Mouse (Mus musculus) layer of hippocampus, postnatal 25 days (tissue): ENCODE data around the gene Gse1. TPM values are rescaled to one million over a fixed set of nuclear protein-coding genes. Genes with fewer than 3 reads are reported as not detected.

Experiments used
- DNase-seq, 2 experiments: peaks; one replicate each; pipeline ENCODE4 v3.0.0; 2022; ENCODE audit warnings: mixed read lengths in 2 of 2, low spot score in 1 of 2; ENCODE audit errors: extremely low spot score in 1 of 2
- total RNA-seq, 2 experiments: library from RNA; stranded (reverse); gene quantifications; 2 replicates each; pipeline ENCODE4 v1.2.3; 2021

The Gse1 gene
- total RNA-seq, 2 experiments from 2014 or later, result 121 to 145 TPM

DNA sequence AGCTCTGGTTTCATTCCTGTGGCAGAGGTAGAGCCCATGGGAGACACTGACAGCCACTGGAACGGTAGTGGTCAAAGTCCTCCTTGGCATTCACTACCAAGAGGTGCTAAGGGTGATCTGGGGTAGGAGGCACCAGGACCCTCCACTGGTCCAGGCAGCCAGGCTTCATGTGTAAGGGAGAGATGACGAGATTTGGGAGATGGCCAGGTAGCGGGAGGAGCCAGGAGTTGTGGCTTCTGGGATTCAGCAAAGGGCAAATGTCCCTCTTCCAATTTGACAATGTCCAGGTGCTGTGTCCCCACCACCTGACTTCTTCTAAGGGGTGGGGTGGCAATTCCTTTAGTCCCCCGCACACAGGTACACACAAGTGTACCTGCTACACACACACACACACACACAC lies 184.1 kb downstream of the Gse1 start:
- DNase-seq, result no peak

DNA sequence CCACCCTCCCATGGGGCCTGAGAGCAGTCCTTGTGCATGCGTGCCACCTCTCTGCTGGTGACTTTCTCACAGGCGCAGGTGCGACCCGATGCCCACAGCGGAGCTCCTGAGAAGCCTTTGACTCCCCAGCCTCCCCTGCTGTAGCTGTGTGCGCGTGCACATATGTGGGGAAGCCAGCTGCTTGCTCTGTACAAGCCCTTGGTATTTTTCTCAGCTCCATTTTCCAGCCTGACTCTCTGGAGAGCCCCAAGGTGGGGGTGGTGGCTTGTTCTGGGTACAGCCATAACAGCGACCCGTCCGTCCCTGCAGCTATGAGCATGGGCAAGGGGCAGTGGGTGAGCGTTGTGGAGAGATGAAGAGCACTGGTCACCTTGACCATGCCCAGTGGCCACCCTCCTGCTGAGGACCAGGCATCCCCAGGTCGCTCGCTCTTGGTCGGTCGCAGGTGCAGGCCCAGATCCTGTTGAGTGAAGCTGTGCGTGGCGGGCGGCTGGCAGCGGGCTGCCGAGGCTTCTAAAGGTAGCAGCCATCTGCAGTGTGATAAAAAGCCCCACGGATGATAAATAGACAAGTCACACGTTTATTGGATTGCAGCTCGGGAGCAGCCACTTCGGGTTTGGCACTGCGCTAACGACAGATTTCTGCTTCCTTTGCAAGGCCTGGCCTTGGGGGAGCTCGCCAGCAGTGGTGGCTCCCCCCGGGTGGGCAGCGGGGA lies 184.8 kb downstream of the Gse1 start:
- DNase-seq, result no peak

- DNase-seq, result no peak
These were observed 185.4 kb downstream of the Gse1 start for GRCm38 (mm10) chr8:120413626-120413988.

DNA sequence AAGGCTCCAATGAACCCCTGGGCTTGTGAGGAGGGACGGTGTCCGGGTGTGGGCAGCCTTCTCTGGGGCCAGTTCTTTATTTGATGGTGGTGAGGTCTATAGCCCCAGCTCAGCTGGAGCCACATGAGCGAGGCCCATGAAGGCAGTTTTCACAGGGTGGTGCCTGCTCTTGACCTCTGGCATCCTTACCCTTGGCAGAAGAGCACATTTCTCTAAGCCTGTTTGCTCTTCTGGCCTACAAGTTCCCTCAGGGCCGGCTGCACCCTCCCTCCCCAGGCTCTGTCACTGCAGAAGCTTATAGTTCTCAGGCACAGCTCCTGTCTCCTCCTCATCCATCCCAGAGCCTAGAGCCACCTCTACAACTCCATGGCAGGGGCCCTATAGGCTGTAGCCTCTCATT lies 186.0 kb downstream of the Gse1 start:
- no peak for DNase-seq

- no peak for DNase-seq
These were observed 187.2 kb downstream of the Gse1 start for GRCm38 (mm10) chr8:120415474-120415873.

DNA sequence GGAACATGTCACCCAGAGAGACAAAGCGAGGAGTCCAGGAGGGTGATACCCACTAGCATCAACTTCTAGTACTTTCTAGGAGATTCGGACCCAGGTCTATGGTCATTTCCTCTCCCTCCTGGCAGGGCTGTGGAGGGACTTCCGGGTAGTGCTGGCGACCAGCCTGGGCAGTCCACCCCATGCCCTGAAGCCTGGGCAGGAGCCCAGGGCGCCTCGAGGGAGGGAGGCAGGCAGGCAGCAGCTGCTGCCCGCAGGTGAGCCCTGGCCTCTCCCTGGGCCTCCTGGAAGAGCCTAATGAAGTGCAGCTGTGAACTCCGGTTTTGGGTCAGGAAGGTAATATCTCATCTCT lies 187.9 kb downstream of the Gse1 start:
- no peak for DNase-seq

DNA sequence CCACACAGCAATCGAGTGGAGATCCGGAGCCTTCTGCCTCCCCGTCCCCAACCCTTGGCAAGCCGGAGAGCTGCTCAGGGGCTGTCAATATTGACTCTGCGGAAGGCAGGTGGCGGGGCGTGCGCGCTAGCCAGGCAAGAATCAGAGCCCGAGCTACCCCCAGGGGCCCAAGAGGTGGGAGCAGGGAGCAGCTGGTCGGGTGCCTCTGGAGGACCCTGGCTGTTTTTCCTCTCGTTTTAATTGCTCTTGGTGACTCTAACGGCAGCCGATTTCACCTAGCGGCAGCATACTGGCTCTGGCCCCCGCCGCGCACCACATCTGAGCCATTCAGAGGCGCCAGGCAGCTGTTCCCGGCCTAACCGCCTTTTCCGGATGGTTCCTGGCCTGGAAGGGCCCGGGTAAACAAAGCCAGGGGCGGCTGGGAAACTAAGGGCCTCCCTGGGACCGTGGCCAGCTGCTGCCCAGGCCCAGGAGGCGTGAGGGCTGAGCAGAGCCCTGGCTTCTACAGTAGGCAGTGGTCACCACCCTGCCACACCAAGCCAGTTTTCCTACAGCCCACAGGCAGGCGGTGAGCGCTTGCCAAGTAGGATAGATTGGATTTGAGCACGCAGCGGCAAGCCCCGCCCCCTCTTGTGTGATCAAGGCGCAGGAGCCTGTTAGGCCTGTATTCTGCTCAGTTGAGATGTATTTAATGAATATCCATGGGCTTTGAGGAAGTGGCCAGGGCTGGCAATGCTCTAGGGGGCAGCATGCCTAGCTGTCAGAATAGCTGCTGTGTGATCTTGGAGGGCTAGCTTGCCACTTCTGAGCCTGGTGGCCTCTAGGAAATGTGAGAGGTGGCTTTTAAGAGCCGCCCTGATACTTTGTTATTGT lies 188.5 kb downstream of the Gse1 start:
- DNase-seq, result peak in 1 of 2 experiments; percentile 53

GRCm38 (mm10) chr8:120418188-120418587 lies 189.9 kb downstream of the Gse1 start:
- no peak for DNase-seq

DNA sequence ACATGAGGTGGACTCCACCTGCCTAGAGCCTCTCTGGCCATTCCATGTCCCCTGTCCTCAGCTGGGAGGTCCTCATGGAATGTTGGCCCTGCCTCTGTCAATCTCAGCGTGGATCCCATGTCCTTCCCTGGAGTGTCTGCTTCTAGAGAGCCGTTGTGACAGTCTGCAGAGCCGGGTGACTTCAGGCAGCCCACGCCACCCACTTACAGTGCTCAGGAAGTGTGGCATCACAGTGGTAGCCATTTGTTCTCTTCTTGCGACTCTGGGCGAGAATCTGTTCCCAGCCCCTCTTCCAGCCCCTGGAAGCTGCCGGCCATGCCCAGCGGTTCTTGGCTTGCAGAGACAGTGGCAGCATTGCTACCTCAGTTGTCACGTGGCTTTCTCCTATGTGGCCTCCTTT lies 191.4 kb downstream of the Gse1 start:
- no peak for DNase-seq

GRCm38 (mm10) chr8:120420226-120420625 lies 192.0 kb downstream of the Gse1 start:
- DNase-seq, result no peak

DNA sequence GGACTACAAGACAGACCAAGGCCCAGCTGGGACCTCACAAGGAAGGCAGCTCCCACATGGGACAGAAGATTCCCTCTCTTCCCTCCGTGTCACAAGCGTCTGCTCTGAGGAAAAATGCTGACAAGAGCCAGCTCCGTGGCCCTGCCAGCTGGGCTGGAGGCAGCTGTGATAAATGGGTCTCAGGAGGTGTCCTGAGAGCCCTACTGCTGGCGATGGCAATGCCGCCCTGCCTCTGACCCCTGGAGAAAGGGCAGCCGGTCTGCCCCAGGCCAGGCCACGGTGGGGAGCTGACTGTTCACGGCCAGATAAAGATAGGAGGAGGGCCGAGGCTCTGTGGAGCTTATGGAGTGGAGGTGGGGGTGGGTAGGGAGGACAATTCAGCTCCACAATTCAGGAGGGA lies 193.4 kb downstream of the Gse1 start:
- DNase-seq, result no peak

DNA sequence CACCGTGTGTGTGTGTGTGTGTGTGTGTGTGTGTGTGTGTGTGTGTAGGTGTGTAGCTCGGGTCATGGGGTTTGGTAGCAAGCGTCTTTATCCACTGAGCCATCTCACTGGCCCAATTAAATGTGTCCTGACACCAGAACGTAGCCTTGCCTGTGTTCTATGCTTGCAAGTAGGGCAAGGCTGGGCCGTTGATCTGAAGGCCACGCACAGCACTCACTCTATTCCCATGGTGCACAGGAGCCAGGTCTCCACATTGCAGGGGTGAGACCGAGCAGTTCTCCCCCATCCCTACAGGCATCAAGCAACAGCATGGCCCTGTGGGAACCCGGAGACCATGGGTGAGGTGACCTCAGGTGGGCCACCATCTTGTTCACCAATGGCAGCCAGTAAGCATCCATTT lies 194.0 kb downstream of the Gse1 start:
- DNase-seq, result no peak

- DNase-seq, result no peak
These were observed 195.3 kb downstream of the Gse1 start for GRCm38 (mm10) chr8:120423576-120423975.

GRCm38 (mm10) chr8:120424829-120425198 lies 196.6 kb downstream of the Gse1 start:
- no peak for DNase-seq

- no peak for DNase-seq
These were observed 197.1 kb downstream of the Gse1 start for GRCm38 (mm10) chr8:120425199-120425941.

GRCm38 (mm10) chr8:120426105-120426504 lies 197.8 kb downstream of the Gse1 start:
- DNase-seq, result no peak

DNA sequence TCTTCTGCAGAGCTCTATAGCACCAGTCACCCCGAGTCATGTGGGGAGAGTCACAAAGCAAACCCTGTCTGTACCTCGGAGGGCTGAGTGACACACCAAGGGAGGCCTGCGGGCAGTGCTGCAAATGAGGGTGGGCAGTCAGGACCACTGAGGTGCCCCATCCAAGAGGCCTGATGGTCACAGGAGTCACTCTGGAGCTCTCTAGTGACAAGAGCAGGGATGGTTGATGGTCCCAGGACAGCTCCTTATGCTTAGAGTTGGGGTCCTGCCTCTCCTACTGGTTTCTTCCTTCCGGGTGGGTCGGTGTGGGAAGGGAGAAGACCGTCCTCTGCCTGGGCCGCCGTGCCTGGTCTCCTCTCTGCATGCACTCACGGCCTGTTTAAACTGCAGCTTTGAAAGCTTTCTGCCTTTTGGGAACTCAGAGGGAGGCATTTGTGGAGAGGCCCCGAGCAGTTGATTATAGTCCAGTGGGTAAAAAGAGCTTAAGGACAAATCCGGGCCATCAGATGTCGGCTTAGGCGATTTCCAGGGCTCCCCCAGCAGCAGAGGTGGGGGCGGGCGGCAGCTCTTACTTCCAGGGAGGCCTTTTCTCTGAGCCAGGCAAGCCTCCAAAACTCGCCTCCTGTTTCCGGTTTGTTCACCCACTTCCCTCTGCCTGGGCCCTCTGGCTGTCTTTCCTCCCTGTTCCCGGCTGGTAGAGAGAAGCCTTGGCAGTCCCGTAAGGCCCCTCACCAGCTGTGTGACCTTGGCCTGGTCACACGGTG lies 198.5 kb downstream of the Gse1 start:
- peak; percentile 70 for DNase-seq

DNA sequence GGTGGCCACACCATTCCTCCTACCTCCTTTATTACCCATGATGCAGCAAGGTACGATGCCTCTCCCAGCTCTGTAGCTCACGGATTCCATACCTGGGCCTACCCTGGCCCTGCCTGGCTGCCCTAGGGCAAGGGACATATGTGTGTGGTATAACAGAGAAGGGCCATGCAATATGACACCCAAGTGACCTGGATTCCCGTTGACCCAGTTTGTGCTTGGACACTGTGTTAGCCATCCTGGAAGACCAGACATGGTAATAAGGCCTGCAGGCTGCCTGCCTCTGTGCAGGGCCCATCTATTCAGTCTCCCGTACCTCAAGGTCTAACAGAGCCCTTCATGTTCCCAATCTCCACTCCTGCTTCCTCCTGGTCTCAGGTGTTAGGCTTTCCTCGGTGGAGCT lies 200.2 kb downstream of the Gse1 start:
- DNase-seq, result no peak

DNA sequence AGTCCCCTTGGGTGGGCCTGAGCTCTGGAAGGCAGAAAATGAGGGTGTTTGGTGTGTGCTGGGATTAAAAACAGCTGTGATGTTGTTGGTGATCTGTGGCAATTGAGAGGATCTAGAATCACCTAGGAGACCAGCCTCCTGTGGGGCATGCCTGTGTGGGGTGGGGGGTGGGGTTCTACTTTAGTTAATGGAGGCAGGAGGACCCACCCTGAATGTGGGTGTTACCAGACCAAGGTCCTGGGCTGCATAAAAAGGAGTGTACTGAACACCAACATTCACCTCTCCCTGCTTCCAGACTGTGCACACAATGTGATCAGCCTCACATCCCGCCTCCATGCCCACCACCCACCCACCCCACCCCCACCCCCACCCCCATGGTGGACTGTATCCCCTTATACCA lies 200.9 kb downstream of the Gse1 start:
- no peak for DNase-seq

DNA sequence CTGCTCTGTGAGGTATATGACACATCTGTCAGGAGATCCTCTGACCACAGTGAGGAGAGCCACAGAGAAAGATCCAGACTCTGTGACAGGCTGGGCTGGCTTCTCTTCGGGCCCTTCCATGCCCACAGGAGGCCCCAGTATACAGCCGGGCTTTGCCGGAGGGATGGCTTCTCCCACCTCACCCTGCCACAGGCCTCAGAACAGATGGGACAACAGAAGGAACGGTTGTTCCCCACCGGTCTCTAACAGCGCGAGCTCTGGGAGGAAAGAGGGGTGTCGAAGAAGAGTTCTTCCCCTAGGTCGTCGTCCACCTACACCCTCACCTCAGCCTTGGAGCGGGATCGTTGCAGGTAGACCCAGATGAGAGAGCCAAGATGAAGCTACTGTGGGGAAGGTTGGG lies 202.8 kb downstream of the Gse1 start:
- DNase-seq, result no peak

DNA sequence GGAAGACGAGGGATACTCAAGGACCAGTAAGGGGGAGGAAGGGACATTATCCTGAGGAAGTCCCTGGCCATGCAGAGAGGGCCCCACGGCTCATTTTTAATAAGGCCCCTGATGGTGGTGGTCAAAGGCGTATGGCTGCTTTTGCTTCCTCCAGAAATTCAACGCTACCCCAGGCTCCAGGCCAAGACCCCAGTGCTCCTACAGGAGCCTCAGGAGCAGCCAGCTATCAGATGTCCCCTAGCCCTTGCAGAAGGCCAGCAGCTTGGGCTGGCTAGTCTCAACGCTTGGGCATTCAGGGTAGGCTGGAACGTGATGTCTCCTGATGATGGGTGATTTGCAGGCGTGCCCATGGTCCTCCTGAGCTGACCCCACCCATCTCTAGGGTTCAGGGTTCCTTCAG lies 204.2 kb downstream of the Gse1 start:
- no peak for DNase-seq
